Mouse (Mus musculus) NIH3T3 (cell line): ENCODE measurements around the gene Pls3.

Experiments
- DNase-seq: peaks from one replicate; pipeline ENCODE4 v3.0.0-alpha.2; 2012; ENCODE audit warnings: low read depth

The Pls3 gene

GRCm38 (mm10) chrX:75874332-75875291 lies at the start of gene Pls3:
Pls3 (minus strand) TSS chrX:75875182.
- DNase-seq: peak; percentile 92

- peak; percentile 36 for DNase-seq
Observed at GRCm38 (mm10) chrX:75895716-75896115, 20.7 kb upstream of the Pls3 start.

GRCm38 (mm10) chrX:75875566-75875965 lies 584 bp upstream of the Pls3 start:
- peak; percentile 16 for DNase-seq

- DNase-seq: peak; percentile 63
Observed at GRCm38 (mm10) chrX:75873813-75874212, 1.2 kb downstream of the Pls3 start.

GRCm38 (mm10) chrX:75873253-75873652 lies 1.7 kb downstream of the Pls3 start:
- peak; percentile 39 for DNase-seq

GRCm38 (mm10) chrX:75871855-75872254 lies 3.1 kb downstream of the Pls3 start:
- peak; percentile 26 for DNase-seq

GRCm38 (mm10) chrX:75861715-75862114 lies 13.3 kb downstream of the Pls3 start:
- no peak for DNase-seq

GRCm38 (mm10) chrX:75854294-75854693 lies 20.7 kb downstream of the Pls3 start:
- DNase-seq: no peak

- no peak for DNase-seq
Observed at GRCm38 (mm10) chrX:75844290-75844689, 30.7 kb downstream of the Pls3 start.

- DNase-seq: no peak
Observed at GRCm38 (mm10) chrX:75842835-75843234, 32.1 kb downstream of the Pls3 start.

GRCm38 (mm10) chrX:75842120-75842519 lies 32.9 kb downstream of the Pls3 start:
- DNase-seq: no peak

- DNase-seq: no peak
Observed at GRCm38 (mm10) chrX:75840263-75840662, 34.7 kb downstream of the Pls3 start.

GRCm38 (mm10) chrX:75834836-75835235 lies 40.1 kb downstream of the Pls3 start:
- peak; percentile 28 for DNase-seq

- peak; percentile 36 for DNase-seq
Observed at GRCm38 (mm10) chrX:75834286-75834685, 40.7 kb downstream of the Pls3 start.

- no peak for DNase-seq
Observed at GRCm38 (mm10) chrX:75833006-75833641, 41.9 kb downstream of the Pls3 start.

- no peak for DNase-seq
Observed at GRCm38 (mm10) chrX:75829867-75830255, 45.1 kb downstream of the Pls3 start.

GRCm38 (mm10) chrX:75829240-75829866 lies 45.6 kb downstream of the Pls3 start:
- no peak for DNase-seq

GRCm38 (mm10) chrX:75818647-75819271 lies 56.2 kb downstream of the Pls3 start:
- DNase-seq: peak; percentile 69

GRCm38 (mm10) chrX:75814958-75815357 lies 60.0 kb downstream of the Pls3 start:
- peak; percentile 18 for DNase-seq

GRCm38 (mm10) chrX:75814123-75814522 lies 60.9 kb downstream of the Pls3 start:
- DNase-seq: peak; percentile 9

- peak; percentile 80 for DNase-seq
Observed at GRCm38 (mm10) chrX:75796583-75796982, 78.4 kb downstream of the Pls3 start.

GRCm38 (mm10) chrX:75779796-75780195 lies 95.2 kb downstream of the Pls3 start:
- peak; percentile 37 for DNase-seq
